Mouse (Mus musculus) neural tube, embryonic 13.5 days (tissue): ENCODE results near the gene Cass4. TPM values are rescaled to one million over a fixed set of nuclear protein-coding genes. Genes with fewer than 3 reads are reported as not detected.

Experiments used
- ATAC-seq: fragments of 200-750 bp; cut with Nextera tagmentation; 2 replicates; pipeline ENCODE4 v1.8.0; 2017; ENCODE audit warnings: low read depth, mild to moderate bottlenecking, moderate TSS enrichment, moderate library complexity
- H3K27ac ChIP-seq: fragments of 300-500 bp; sonication (generic); replicated peaks from 2 replicates; pipeline ENCODE4 v1.5.1; 2015; ENCODE audit warnings: moderate library complexity, mild to moderate bottlenecking, inconsistent platforms
- H3K27me3 ChIP-seq: fragments of 300-500 bp; sonication (generic); 2 replicates; pipeline ENCODE4 v1.6.1; 2015; ENCODE audit warnings: mild to moderate bottlenecking, inconsistent platforms
- H3K36me3 ChIP-seq: fragments of 300-500 bp; sonication (generic); 2 replicates; pipeline ENCODE4 v1.6.1; 2015; ENCODE audit warnings: mild to moderate bottlenecking, inconsistent platforms
- H3K4me1 ChIP-seq: fragments of 300-500 bp; sonication (generic); replicated peaks from 2 replicates; pipeline ENCODE4 v1.6.1; 2015; ENCODE audit warnings: inconsistent platforms
- H3K4me2 ChIP-seq: fragments of 300-500 bp; sonication (generic); 2 replicates; pipeline ENCODE4 v1.6.1; 2015; ENCODE audit warnings: inconsistent platforms, mild to moderate bottlenecking, moderate library complexity
- H3K4me3 ChIP-seq: fragments of 300-500 bp; sonication (generic); 2 replicates; pipeline ENCODE4 v1.5.1; 2015; ENCODE audit warnings: mild to moderate bottlenecking, inconsistent platforms
- H3K9ac ChIP-seq: fragments of 300-500 bp; sonication (generic); 2 replicates; pipeline ENCODE4 v1.6.1; 2015; ENCODE audit warnings: moderate library complexity, mild to moderate bottlenecking, inconsistent platforms
- H3K9me3 ChIP-seq: fragments of 300-500 bp; sonication (generic); 2 replicates; pipeline ENCODE4 v1.6.1; 2016; ENCODE audit warnings: inconsistent platforms
- WGBS: fragments of 180-500 bp; shearing (Covaris S2); methylation state at CpG from one replicate; pipeline ENCODE4 v1.1.7; 2015; 5-methylcytosine and 5-hydroxymethylcytosine counted together
- polyA plus RNA-seq: library from polyadenylated mRNA; unstranded; fragments of >200 nt; fragmentation: Nextera tagmentation; extraction: Ambion mirVana; gene quantifications from 2 replicates; pipeline ENCODE4 v1.2.1, GENCODE M21; 2015

The Cass4 gene
- polyA plus RNA-seq = 0.22 and 0.46 TPM in 2 replicates

DNA sequence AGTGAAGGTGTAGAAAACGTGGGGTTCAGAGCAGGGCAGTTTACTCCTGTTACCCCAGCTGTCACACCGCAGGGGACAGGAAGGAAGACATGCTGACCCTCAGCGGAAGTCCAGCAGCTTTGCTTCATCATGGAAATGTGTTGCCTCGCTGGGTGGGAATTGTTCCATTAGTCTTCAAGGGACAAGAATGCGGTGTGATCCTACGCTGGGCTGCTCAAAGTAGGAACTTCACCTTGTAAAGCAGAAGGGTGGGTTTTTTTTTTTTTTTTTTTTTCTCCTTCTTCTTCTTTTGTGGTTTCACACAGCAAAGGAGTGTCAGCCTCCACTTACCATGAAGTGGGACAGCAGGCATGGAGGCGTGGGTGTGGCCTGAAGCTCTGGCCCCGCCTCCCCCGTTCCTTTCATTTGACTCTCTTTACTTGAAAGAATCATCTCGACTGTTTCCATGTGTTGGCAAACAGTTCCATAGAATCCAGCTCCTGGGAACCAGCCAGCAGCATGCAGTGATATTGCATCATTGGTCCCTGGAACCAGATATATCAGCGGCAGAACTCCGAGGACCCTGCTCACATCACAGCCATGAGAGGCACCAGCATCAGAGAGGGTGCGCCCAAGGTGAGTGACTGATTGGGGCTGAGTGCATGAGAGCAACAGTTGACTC is at the start of gene Cass4:
TSS of gene Cass4 (plus strand) at position 404 of the 661 bp plus-strand sequence.
- no peak within 1 kb of the TSS for H3K4me2 ChIP-seq
- 38% methylated on average over 13 of the region's 13 CpGs for WGBS
- no peak within 1 kb of the TSS for H3K9ac ChIP-seq
- H3K27ac ChIP-seq = no peak within 1 kb of the TSS
- no peaks in the 10 kb centered on the region for H3K9me3 ChIP-seq
- H3K36me3 ChIP-seq = no peaks in the 10 kb centered on the region
- no peak for ATAC-seq
- H3K4me3 ChIP-seq = no peak within 1 kb of the TSS
- peaks cover 6% of the 10 kb centered on the region; the same call in 1 of the 2 replicates for H3K4me1 ChIP-seq
- no peaks in the 10 kb centered on the region for H3K27me3 ChIP-seq

DNA sequence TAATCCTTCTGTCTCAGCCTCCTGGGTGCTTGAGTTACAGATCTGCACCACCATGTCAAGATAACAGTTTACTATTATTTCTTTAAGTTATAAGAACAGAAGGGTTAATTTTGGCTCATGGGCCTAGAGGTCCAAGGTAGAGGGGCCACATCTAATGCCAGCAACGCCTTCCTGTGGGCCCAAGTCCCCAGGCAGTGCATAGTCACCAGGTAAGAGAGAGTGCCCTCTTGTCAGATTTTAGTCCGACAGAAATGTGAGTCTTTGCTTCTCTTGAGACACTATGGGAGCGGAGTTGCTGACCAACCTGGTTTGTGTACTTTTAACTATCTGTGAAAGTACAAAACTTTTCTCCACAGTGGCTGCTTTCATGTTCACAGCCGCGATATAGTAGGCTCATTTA is 48.9 kb upstream of the Cass4 start:
- Histone ChIP-seq H3K4me3 (peak overlapping the region; percentile 75), H3K27me3 (no peaks in the 10 kb centered on the region), H3K9me3 (no peaks in the 10 kb centered on the region), H3K4me2 (peak overlapping the region; percentile 98), H3K9ac (no peak overlapping the region), H3K27ac (peak overlapping the region; percentile 65), H3K36me3 (no peaks in the 10 kb centered on the region), H3K4me1 (peaks cover 59% of the 10 kb centered on the region)
- no peak for ATAC-seq
- WGBS = 42% methylated on average over 5 of the region's 5 CpGs

GRCm38 (mm10) chr2:172345258-172345738 is 48.3 kb upstream of the Cass4 start, which contains the start of gene Fam210b:
Gene Fam210b, plus strand, starts transcription at chr2:172345565.
- H3K4me1 ChIP-seq = peaks cover 59% of the 10 kb centered on the region
- peak within 1 kb of the TSS; percentile 80 for H3K9ac ChIP-seq
- WGBS = 1% methylated on average over 35 of the region's 35 CpGs
- H3K9me3 ChIP-seq = no peaks in the 10 kb centered on the region
- peak within 1 kb of the TSS; percentile 98 for H3K4me2 ChIP-seq
- ATAC-seq = peak; percentile 94
- peak within 1 kb of the TSS; percentile 75 for H3K4me3 ChIP-seq
- peak within 1 kb of the TSS; percentile 67 for H3K27ac ChIP-seq
- H3K36me3 ChIP-seq = no peaks in the 10 kb centered on the region
- H3K27me3 ChIP-seq = no peaks in the 10 kb centered on the region

- Histone ChIP-seq H3K27me3 (no peaks in the 10 kb centered on the region), H3K36me3 (no peaks in the 10 kb centered on the region), H3K4me3 (peak overlapping the region; percentile 75), H3K27ac (peak overlapping the region; percentile 67), H3K9me3 (no peaks in the 10 kb centered on the region), H3K4me2 (peak overlapping the region; percentile 98), H3K4me1 (peaks cover 52% of the 10 kb centered on the region), H3K9ac (peak overlapping the region; percentile 80)
- ATAC-seq = peak; percentile 17
- 11% methylated on average over 31 of the region's 31 CpGs for WGBS
Observed at GRCm38 (mm10) chr2:172346034-172346929, 47.3 kb upstream of the Cass4 start.

- H3K4me3 ChIP-seq = peak overlapping the region; percentile 75
- H3K4me2 ChIP-seq = peak overlapping the region; percentile 98
- H3K27ac ChIP-seq = 0 out of 2 replicates have a peak overlapping the region, but pooled peaks have one; percentile 1
- no peaks in the 10 kb centered on the region for H3K36me3 ChIP-seq
- H3K9me3 ChIP-seq = no peaks in the 10 kb centered on the region
- H3K9ac ChIP-seq = peak overlapping the region; percentile 80
- 49% methylated on average over 8 of the region's 8 CpGs for WGBS
- ATAC-seq = no peak
- no peaks in the 10 kb centered on the region for H3K27me3 ChIP-seq
- H3K4me1 ChIP-seq = peaks cover 46% of the 10 kb centered on the region
Observed at GRCm38 (mm10) chr2:172346933-172347611, 46.5 kb upstream of the Cass4 start.

DNA sequence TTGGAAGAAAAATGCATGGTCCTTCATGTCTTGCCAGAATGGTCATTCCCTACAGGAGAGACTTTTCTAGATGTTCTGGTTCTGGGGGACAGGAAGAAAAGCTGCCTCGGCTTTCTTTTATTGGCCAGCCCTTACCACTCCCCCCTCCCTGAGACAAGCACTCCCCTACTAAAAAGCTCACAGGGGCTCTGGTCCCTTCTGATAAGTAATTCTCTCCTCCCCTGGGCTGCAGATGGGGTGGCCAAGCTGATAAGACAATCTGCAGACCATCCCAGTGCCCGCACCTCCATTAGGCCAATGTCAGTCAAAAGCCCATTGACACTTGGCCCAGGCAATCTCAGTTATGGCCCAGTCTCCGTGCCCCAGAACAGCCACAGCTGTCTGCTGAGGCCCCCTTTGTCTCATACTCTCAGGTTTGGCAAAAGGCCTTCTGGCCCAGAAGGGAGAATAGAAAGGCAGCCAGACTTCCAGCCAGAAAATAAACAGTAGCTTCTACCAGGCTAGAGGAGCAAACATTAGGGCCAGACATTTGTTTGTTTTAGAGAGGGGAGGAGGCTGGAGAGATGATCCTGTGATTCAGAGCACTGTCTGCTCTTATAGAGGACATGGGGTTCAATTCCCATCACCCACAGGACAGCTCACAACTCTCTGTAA is 45.2 kb upstream of the Cass4 start:
- Histone ChIP-seq H3K27me3 (no peaks in the 10 kb centered on the region), H3K4me1 (peaks cover 57% of the 10 kb centered on the region), H3K4me2 (peak overlapping the region; percentile 98), H3K9ac (0 out of 2 replicates have a peak overlapping the region, but pooled peaks have one; percentile 19), H3K4me3 (no peak overlapping the region), H3K36me3 (0 out of 2 replicates have a peak, but pooled peaks cover 3% of the 10 kb centered on the region), H3K27ac (peak overlapping the region; percentile 57), H3K9me3 (no peaks in the 10 kb centered on the region)
- WGBS = 49% methylated on average over 3 of the region's 3 CpGs
- ATAC-seq = no peak

- Histone ChIP-seq H3K4me1 (peaks cover 65% of the 10 kb centered on the region), H3K4me3 (no peak overlapping the region), H3K9ac (no peak overlapping the region), H3K27me3 (no peaks in the 10 kb centered on the region), H3K36me3 (0 out of 2 replicates have a peak, but pooled peaks cover 3% of the 10 kb centered on the region), H3K4me2 (no peak overlapping the region), H3K27ac (no peak overlapping the region), H3K9me3 (no peaks in the 10 kb centered on the region)
- ATAC-seq = no peak
- 79% methylated on average over 14 of the region's 14 CpGs for WGBS
Observed at GRCm38 (mm10) chr2:172349776-172350175, 43.8 kb upstream of the Cass4 start.

- H3K27ac ChIP-seq = no peak overlapping the region
- H3K9ac ChIP-seq = no peak overlapping the region
- H3K4me2 ChIP-seq = no peak overlapping the region
- no peaks in the 10 kb centered on the region for H3K9me3 ChIP-seq
- H3K4me3 ChIP-seq = no peak overlapping the region
- 81% methylated on average over 8 of the region's 8 CpGs for WGBS
- H3K27me3 ChIP-seq = no peaks in the 10 kb centered on the region
- peaks cover 69% of the 10 kb centered on the region for H3K4me1 ChIP-seq
- 0 out of 2 replicates have a peak, but pooled peaks cover 7% of the 10 kb centered on the region for H3K36me3 ChIP-seq
- ATAC-seq = no peak
Observed at GRCm38 (mm10) chr2:172350773-172351172, 42.8 kb upstream of the Cass4 start.

DNA sequence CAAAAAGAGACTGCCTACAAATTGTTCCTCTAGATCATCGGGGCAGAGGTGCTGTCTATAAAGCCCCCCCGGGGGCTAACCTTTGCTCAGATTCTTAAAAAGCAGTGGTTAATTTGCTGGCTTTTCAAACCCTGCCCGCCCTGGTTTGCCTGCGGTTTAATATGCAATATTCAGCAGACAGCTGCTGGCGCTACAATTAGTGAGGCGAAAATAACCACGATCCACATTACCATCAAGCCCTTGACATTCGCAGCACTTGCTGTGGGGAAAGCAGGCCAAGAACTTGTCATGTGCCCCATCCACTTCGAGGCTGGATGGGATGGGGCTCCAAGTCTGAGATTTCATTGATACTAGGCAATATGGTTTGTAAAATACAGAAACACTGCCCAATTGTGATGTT is 40.4 kb upstream of the Cass4 start:
- H3K27ac ChIP-seq = peak overlapping the region; percentile 19; the same call in 1 of the 2 replicates

GRCm38 (mm10) chr2:172354761-172355160 is 38.8 kb upstream of the Cass4 start:
- H3K36me3 ChIP-seq = peaks cover 43% of the 10 kb centered on the region
- no peak; the same call in 1 of the 2 replicates for ATAC-seq

More for the DNA sequence above, 40.4 kb upstream of the Cass4 start:
- WGBS = 51% methylated on average over 9 of the region's 9 CpGs
- Histone ChIP-seq H3K4me2 (no peak overlapping the region), H3K36me3 (peaks cover 30% of the 10 kb centered on the region), H3K9ac (no peak overlapping the region), H3K9me3 (no peaks in the 10 kb centered on the region), H3K4me3 (no peak overlapping the region), H3K27me3 (no peaks in the 10 kb centered on the region), H3K4me1 (peaks cover 53% of the 10 kb centered on the region)
- ATAC-seq = no peak

DNA sequence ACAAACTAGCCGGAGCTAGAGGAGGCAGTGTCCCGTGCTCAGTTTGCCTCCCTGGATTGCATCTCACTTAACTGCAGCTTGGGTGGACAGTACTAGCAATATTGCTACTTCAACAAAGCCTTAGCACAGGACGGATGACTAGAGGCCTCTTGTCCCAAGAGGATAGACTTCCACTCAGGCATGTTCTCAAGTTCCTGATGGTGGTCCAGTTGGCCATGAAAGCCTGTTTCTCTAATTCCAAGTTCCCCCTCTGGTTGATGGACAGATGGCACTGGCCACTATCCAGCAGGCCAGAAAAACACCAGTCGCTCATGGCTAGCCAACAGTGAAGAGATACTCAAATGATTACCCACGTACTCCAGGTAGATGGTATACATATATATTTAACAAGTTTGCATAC is 37.8 kb upstream of the Cass4 start:
- peaks cover 40% of the 10 kb centered on the region for H3K4me1 ChIP-seq
- no peaks in the 10 kb centered on the region for H3K27me3 ChIP-seq
- no peak; the same call in 1 of the 2 replicates for ATAC-seq
- no peaks in the 10 kb centered on the region for H3K9me3 ChIP-seq
- H3K9ac ChIP-seq = no peak overlapping the region
- H3K27ac ChIP-seq = peak overlapping the region; percentile 54; the same call in 1 of the 2 replicates
- H3K36me3 ChIP-seq = peaks cover 43% of the 10 kb centered on the region
- WGBS = 77% methylated on average over 5 of the region's 5 CpGs
- H3K4me2 ChIP-seq = no peak overlapping the region
- no peak overlapping the region for H3K4me3 ChIP-seq

More at GRCm38 (mm10) chr2:172354761-172355160, 38.8 kb upstream of the Cass4 start:
- Histone ChIP-seq H3K9me3 (no peaks in the 10 kb centered on the region), H3K27ac (peak overlapping the region; percentile 52; the same call in 1 of the 2 replicates), H3K4me2 (no peak overlapping the region), H3K27me3 (no peaks in the 10 kb centered on the region), H3K4me3 (no peak overlapping the region), H3K9ac (no peak overlapping the region; the same call in 1 of the 2 replicates), H3K4me1 (peaks cover 40% of the 10 kb centered on the region)
- WGBS = 49% methylated on average over 9 of the region's 9 CpGs
